ENCODE assay signal across 10 mouse cellular contexts in the genomic region with DNA sequence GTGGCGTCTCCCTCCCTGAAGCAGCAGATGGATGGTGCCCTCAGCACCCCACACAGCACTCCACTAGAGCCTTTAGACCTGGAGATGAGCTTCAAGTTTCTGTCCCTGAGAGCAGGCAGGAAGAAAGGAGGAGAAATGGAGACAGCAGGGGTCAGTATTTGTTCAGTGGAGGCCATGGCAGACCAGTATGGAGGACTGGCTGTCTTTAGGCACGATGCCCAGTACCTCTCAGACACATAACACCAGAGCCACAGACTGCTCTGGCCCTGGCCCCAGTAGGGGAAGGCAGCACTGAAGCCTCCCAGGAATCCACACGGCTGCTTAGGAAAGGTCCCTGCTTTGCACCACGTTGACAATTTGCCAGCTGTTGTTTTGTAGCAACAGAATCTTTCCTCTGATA.
A peak's percentile ranks its signal among the peaks of the same experiment; 100 is the strongest.
DNase-seq lines count a peak whose midpoint lies in the region; ATAC-seq and TF ChIP-seq lines count a peak whose summit lies in the region.
"Had no signal": no experiment of that assay in that cellular context is flagged by ENCODE, and none has a peak within 500 bp of the region (broad histone marks: within the 10 kb centered on the region; RNA-seq: fewer than 3 reads in every experiment).

No protein-coding gene starts in this region.

- no peak overlapping the region for H3K4me2 ChIP-seq in limb, embryonic 14.5 days (replicated peaks; ENCODE audit: low read depth, low read length, severe bottlenecking)
- H3K4me2 ChIP-seq: neural tube, embryonic 15.5 days had no signal

- 45% methylated on average over 4 of the region's 4 CpGs for WGBS in limb, embryonic 14.5 days

- no peak for TF ChIP-seq POLR2A in limb, embryonic 14.5 days (IDR thresholded peaks at IDR 0.05; ENCODE audit: borderline replicate concordance, extremely low read depth, insufficient read depth, insufficient read length)

- peak; percentile 35 for TF ChIP-seq CTCF in gastrocnemius, adult 2 months (IDR thresholded peaks at IDR 0.05)

- DNase-seq in kidney, postnatal 10 days = peak; percentile 39
- no peak for DNase-seq in kidney, adult 18-20 months
- DNase-seq in adipocyte (ENCODE audit: low spot score) = peak; percentile 23
- peak; percentile 64 for DNase-seq in gastrocnemius, adult 2 months
- peak; percentile 55 for DNase-seq in limb, embryonic 14.5 days (ENCODE audit: low spot score)
- no peak for DNase-seq in spleen, adult 12 weeks (ENCODE audit: low spot score)
- no peak for DNase-seq in spleen, postnatal 36 days (ENCODE audit: low spot score in 2 of 2)
- no peak for DNase-seq in right cerebral cortex, postnatal 25 days
- DNase-seq: cerebellum, adult 11 months had no signal

- no peaks in the 10 kb centered on the region for H3K27me3 ChIP-seq in limb, embryonic 14.5 days (ENCODE audit: control insufficient read depth, insufficient read depth, low read length)
- H3K27me3 ChIP-seq: neural tube, embryonic 15.5 days had no signal

- H3K9me3 ChIP-seq in limb, embryonic 14.5 days (ENCODE audit: control insufficient read depth, low read length) = no peaks in the 10 kb centered on the region
- H3K9me3 ChIP-seq: neural tube, embryonic 15.5 days had no signal

- peak; percentile 50; the same call in 1 of the 2 replicates for ATAC-seq in limb, embryonic 14.5 days (ENCODE audit: low FRiP score, low read depth)

- H3K36me3 ChIP-seq in limb, embryonic 14.5 days (ENCODE audit: control insufficient read depth, insufficient read depth, low read length) = no peaks in the 10 kb centered on the region
- H3K36me3 ChIP-seq: neural tube, embryonic 15.5 days had no signal

- intact Hi-C loops in gastrocnemius, adult 2 months (cut with DNase I) = no loop called here

- no peak overlapping the region for H3K27ac ChIP-seq in gastrocnemius, adult 2 months
- no peak overlapping the region for H3K27ac ChIP-seq in limb, embryonic 14.5 days (replicated peaks; ENCODE audit: low read depth, low read length)
- H3K27ac ChIP-seq: neural tube, embryonic 15.5 days had no signal

- 0 out of 2 replicates have a peak, but pooled peaks cover 5% of the 10 kb centered on the region for H3K4me1 ChIP-seq in limb, embryonic 14.5 days (ENCODE audit: control insufficient read depth, insufficient read depth, low read length)

- H3K4me3 ChIP-seq in gastrocnemius, adult 2 months = no peak overlapping the region
- H3K4me3 ChIP-seq in limb, embryonic 14.5 days (replicated peaks; ENCODE audit: low read length) = no peak overlapping the region
- H3K4me3 ChIP-seq: neural tube, embryonic 15.5 days had no signal

- no peak overlapping the region; the same call in 1 of the 2 replicates for H3K9ac ChIP-seq in limb, embryonic 14.5 days (ENCODE audit: low read depth, low read length, severe bottlenecking)
- H3K9ac ChIP-seq: neural tube, embryonic 15.5 days had no signal

Comparison
In these comparisons a context has a peak if more than half of its experiments do, and no peak if none do; other contexts are left out.
1. DNase-seq: peak in kidney, postnatal 10 days (single experiment), adipocyte (single experiment), gastrocnemius, adult 2 months (single experiment) and limb, embryonic 14.5 days (single experiment); none in kidney, adult 18-20 months (single experiment), spleen, adult 12 weeks (single experiment), spleen, postnatal 36 days (0 of 2) and right cerebral cortex, postnatal 25 days (single experiment).